Mouse (Mus musculus): ENCODE results near the gene Prr9.

DNA sequence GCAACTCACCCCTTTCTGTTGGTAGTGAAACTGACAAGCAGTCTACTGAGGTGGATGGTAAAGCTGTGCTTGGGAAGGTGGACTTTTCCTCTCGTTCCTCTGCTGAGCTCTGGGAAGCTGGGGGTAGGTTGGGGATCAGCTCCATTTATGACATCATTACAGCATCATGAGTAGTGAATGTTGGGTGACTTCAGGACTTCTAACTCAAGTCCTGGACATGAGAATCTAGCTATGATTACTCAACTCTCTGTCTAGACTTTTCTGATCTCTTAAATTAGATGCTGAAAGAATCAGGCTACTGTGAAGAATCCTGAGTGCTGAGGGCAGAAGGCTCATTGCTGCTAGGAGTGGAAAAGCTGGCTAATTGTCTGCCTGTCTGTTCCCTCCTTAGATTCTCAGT, 18.9 kb upstream of the Prr9 start, which contains the start of gene Lelp1:
- TF ChIP-seq CTCF (IDR thresholded peaks at IDR 0.05; ENCODE audit: low read depth) = no peak
- TF ChIP-seq EP300 (IDR thresholded peaks at IDR 0.05; ENCODE audit: low read depth) = no peak

All from liver, postnatal 0 days (tissue).